Mouse (Mus musculus) heart, embryonic 13.5 days (tissue): Measurements from ENCODE around the gene Olfr374. TPM values are rescaled to one million over a fixed set of nuclear protein-coding genes. Genes with fewer than 3 reads are reported as not detected.

ENCODE experiments used
- ATAC-seq: fragments of 200-750 bp; cut with Nextera tagmentation; 2 replicates; pipeline ENCODE4 v1.8.0; 2017; ENCODE audit warnings: moderate TSS enrichment; ENCODE audit not compliant: insufficient number of reproducible peaks, low FRiP score, low TSS enrichment; ENCODE audit errors: extremely low read depth
- H3K27ac ChIP-seq: fragments of 300-500 bp; sonication (generic); replicated peaks from 2 replicates; pipeline ENCODE4 v1.5.1; 2015; ENCODE audit warnings: moderate library complexity, mild to moderate bottlenecking, inconsistent platforms
- H3K27me3 ChIP-seq: fragments of 300-500 bp; sonication (generic); replicated peaks from 2 replicates; pipeline ENCODE4 v1.6.1; 2015; ENCODE audit warnings: mild to moderate bottlenecking, inconsistent platforms
- H3K36me3 ChIP-seq: fragments of 300-500 bp; sonication (generic); 2 replicates; pipeline ENCODE4 v1.6.1; 2015; ENCODE audit warnings: mild to moderate bottlenecking, inconsistent platforms
- H3K4me1 ChIP-seq: fragments of 300-500 bp; sonication (generic); 2 replicates; pipeline ENCODE4 v1.6.1; 2015; ENCODE audit warnings: inconsistent platforms
- H3K4me2 ChIP-seq: fragments of 300-500 bp; sonication (generic); 2 replicates; pipeline ENCODE4 v1.6.1; 2015; ENCODE audit warnings: inconsistent platforms, mild to moderate bottlenecking, moderate library complexity
- H3K4me3 ChIP-seq: fragments of 300-500 bp; sonication (generic); 2 replicates; pipeline ENCODE4 v1.5.1; 2015; ENCODE audit warnings: moderate library complexity, mild to moderate bottlenecking, inconsistent platforms
- H3K9ac ChIP-seq: fragments of 300-500 bp; sonication (generic); 2 replicates; pipeline ENCODE4 v1.6.1; 2015; ENCODE audit warnings: inconsistent platforms, mild to moderate bottlenecking, moderate library complexity
- H3K9me3 ChIP-seq: fragments of 300-500 bp; sonication (generic); 2 replicates; pipeline ENCODE4 v1.6.1; 2016; ENCODE audit warnings: inconsistent platforms
- WGBS: fragments of 180-500 bp; shearing (Covaris S2); methylation state at CpG from one replicate; pipeline ENCODE4 v1.1.7; 2015; ENCODE audit warnings: mixed read lengths; 5-methylcytosine and 5-hydroxymethylcytosine counted together
- polyA plus RNA-seq: library from polyadenylated mRNA; unstranded; fragments of >200 nt; fragmentation: Nextera tagmentation; extraction: Ambion mirVana; gene quantifications from 2 replicates; pipeline ENCODE4 v1.2.1, GENCODE M21; 2015

The Olfr374 gene
- polyA plus RNA-seq, 1 experiment from 2014 or later: 0.04 TPM

GRCm38 (mm10) chr8:72153382-72153781 is 46.5 kb downstream of the Olfr374 start:
- Histone ChIP-seq H3K27me3 (no peaks in the 10 kb centered on the region), H3K9me3 (no peaks in the 10 kb centered on the region), H3K27ac (no peak overlapping the region), H3K4me2 (no peak overlapping the region), H3K4me1 (no peaks in the 10 kb centered on the region), H3K36me3 (peaks cover 59% of the 10 kb centered on the region), H3K9ac (no peak overlapping the region), H3K4me3 (no peak overlapping the region)
- no peak for ATAC-seq

- no peaks in the 10 kb centered on the region for H3K9me3 ChIP-seq
- H3K4me3 ChIP-seq: no peak overlapping the region
- no peak overlapping the region for H3K27ac ChIP-seq
- peaks cover 26% of the 10 kb centered on the region for H3K4me1 ChIP-seq
- H3K36me3 ChIP-seq: peaks cover 13% of the 10 kb centered on the region
- H3K9ac ChIP-seq: no peak overlapping the region
- H3K4me2 ChIP-seq: no peak overlapping the region
- ATAC-seq: no peak
- WGBS: 78% methylated on average over 2 of the region's 2 CpGs
- H3K27me3 ChIP-seq: no peaks in the 10 kb centered on the region
Observed at GRCm38 (mm10) chr8:72158096-72158495, 51.3 kb downstream of the Olfr374 start.

- H3K36me3 ChIP-seq: peaks cover 11% of the 10 kb centered on the region
- no peak overlapping the region for H3K4me2 ChIP-seq
- no peak for ATAC-seq
- H3K27ac ChIP-seq: no peak overlapping the region
- H3K9ac ChIP-seq: no peak overlapping the region
- no peaks in the 10 kb centered on the region for H3K27me3 ChIP-seq
- no peak overlapping the region for H3K4me3 ChIP-seq
- H3K4me1 ChIP-seq: peaks cover 27% of the 10 kb centered on the region
- no peaks in the 10 kb centered on the region for H3K9me3 ChIP-seq
- WGBS: 74% methylated on average over 3 of the region's 3 CpGs
Observed at GRCm38 (mm10) chr8:72158726-72159125, 51.9 kb downstream of the Olfr374 start.

- ATAC-seq: no peak
- H3K36me3 ChIP-seq: peaks cover 17% of the 10 kb centered on the region
- WGBS: 63% methylated on average over 3 of the region's 3 CpGs
- H3K4me2 ChIP-seq: peak overlapping the region; percentile 74
- peak overlapping the region; percentile 73 for H3K9ac ChIP-seq
- no peaks in the 10 kb centered on the region for H3K27me3 ChIP-seq
- peaks cover 27% of the 10 kb centered on the region for H3K4me1 ChIP-seq
- peak overlapping the region; percentile 53 for H3K4me3 ChIP-seq
- H3K9me3 ChIP-seq: no peaks in the 10 kb centered on the region
- peak overlapping the region; percentile 76; the same call in 1 of the 2 replicates for H3K27ac ChIP-seq
Observed at GRCm38 (mm10) chr8:72160007-72160406, 53.2 kb downstream of the Olfr374 start.

- Histone ChIP-seq H3K36me3 (peaks cover 19% of the 10 kb centered on the region), H3K27ac (peak within 1 kb of the TSS; percentile 82), H3K9ac (peak within 1 kb of the TSS; percentile 93), H3K9me3 (no peaks in the 10 kb centered on the region), H3K4me1 (peaks cover 27% of the 10 kb centered on the region), H3K4me2 (peak within 1 kb of the TSS; percentile 90), H3K27me3 (no peaks in the 10 kb centered on the region), H3K4me3 (peak within 1 kb of the TSS; percentile 86)
- WGBS: under 1% methylated on average over 82 of the region's 82 CpGs
- ATAC-seq: peak; percentile 99
Observed at GRCm38 (mm10) chr8:72160707-72161697, 54.2 kb downstream of the Olfr374 start, which contains the start of gene Rab8a. Gene Rab8a, plus strand, starts transcription at chr8:72161200.

- H3K4me1 ChIP-seq: peaks cover 31% of the 10 kb centered on the region
- H3K4me2 ChIP-seq: peak overlapping the region; percentile 90
- H3K27me3 ChIP-seq: no peaks in the 10 kb centered on the region
- no peaks in the 10 kb centered on the region for H3K9me3 ChIP-seq
- no peak overlapping the region for H3K4me3 ChIP-seq
- ATAC-seq: no peak
- H3K36me3 ChIP-seq: peaks cover 31% of the 10 kb centered on the region
- no peak overlapping the region for H3K27ac ChIP-seq
- H3K9ac ChIP-seq: no peak overlapping the region
Observed at GRCm38 (mm10) chr8:72162821-72163220, 56.0 kb downstream of the Olfr374 start.

Other genes with a start within 250 kb of the Olfr374 start
- 3.4 and 4.0 TPM in 2 replicates for gene Zfp709, start 225.0 kb upstream of the Olfr374 start, polyA plus RNA-seq
- 1.6 and 3.3 TPM in 2 replicates for gene Zfp882, start 198.4 kb upstream of the Olfr374 start, polyA plus RNA-seq
- gene Zfp617, start 198.4 kb upstream of the Olfr374 start, polyA plus RNA-seq: 23.8 and 25.1 TPM in 2 replicates
- gene Zfp961, start 156.0 kb upstream of the Olfr374 start, polyA plus RNA-seq: 11.1 and 11.2 TPM in 2 replicates
- gene Cyp4f18, start 97.4 kb upstream of the Olfr374 start, polyA plus RNA-seq: 0.60 TPM in 2 replicates
- gene Olfr372, start 65.8 kb upstream of the Olfr374 start, polyA plus RNA-seq: not detected in 2 replicates
- gene Olfr373, start 23.9 kb upstream of the Olfr374 start, polyA plus RNA-seq: not detected in 2 replicates
- 358 and 365 TPM in 2 replicates for gene Tpm4, start 27.9 kb downstream of the Olfr374 start, polyA plus RNA-seq
- 77.6 and 77.7 TPM in 2 replicates for gene Rab8a, start 54.2 kb downstream of the Olfr374 start, polyA plus RNA-seq
- 0.08 and 0.17 TPM in 2 replicates for gene Hsh2d, start 82.6 kb downstream of the Olfr374 start, polyA plus RNA-seq
- not detected in 2 replicates for gene Cib3, start 105.8 kb downstream of the Olfr374 start, polyA plus RNA-seq
- gene Gm11034, start 106.6 kb downstream of the Olfr374 start, polyA plus RNA-seq: not detected in 2 replicates
- gene Fam32a, start 112.7 kb downstream of the Olfr374 start, polyA plus RNA-seq: 41.6 and 43.9 TPM in 2 replicates
- gene Ap1m1, start 133.0 kb downstream of the Olfr374 start, polyA plus RNA-seq: 107 and 116 TPM in 2 replicates
- gene Gm10282, start 198.2 kb downstream of the Olfr374 start, polyA plus RNA-seq: 15.9 and 19.4 TPM in 2 replicates
- gene Klf2, start 212.0 kb downstream of the Olfr374 start, polyA plus RNA-seq: 14.2 and 15.1 TPM in 2 replicates